Mouse (Mus musculus): ENCODE data around the gene Ahcyl2. TPM values are rescaled to one million over a fixed set of nuclear protein-coding genes. Genes with fewer than 3 reads are reported as not detected.

Gene Ahcyl2
- polyA plus RNA-seq, 1 experiment: 0.34 TPM

- Histone ChIP-seq H3K4me3 (replicated peaks) (no peak overlapping the region), H3K36me3 (ENCODE audit: control insufficient read depth) (peaks cover 2% of the 10 kb centered on the region; the same call in 1 of the 2 replicates), H3K4me1 (ENCODE audit: control insufficient read depth) (peaks cover 51% of the 10 kb centered on the region), H3K27me3 (ENCODE audit: control insufficient read depth) (no peaks in the 10 kb centered on the region), H3K9me3 (ENCODE audit: control insufficient read depth, low read length) (no peaks in the 10 kb centered on the region)
- TF ChIP-seq TAL1 (IDR thresholded peaks at IDR 0.05; ENCODE audit: low read length): no peak
Observed at GRCm38 (mm10) chr6:29780082-29780481, 12.3 kb downstream of the Ahcyl2 start.

GRCm38 (mm10) chr6:29780571-29780970, 12.8 kb downstream of the Ahcyl2 start:
- no peaks in the 10 kb centered on the region for H3K9me3 ChIP-seq (ENCODE audit: control insufficient read depth, low read length)
- H3K4me1 ChIP-seq (ENCODE audit: control insufficient read depth): peaks cover 52% of the 10 kb centered on the region
- H3K4me3 ChIP-seq (replicated peaks): no peak overlapping the region
- peaks cover 2% of the 10 kb centered on the region; the same call in 1 of the 2 replicates for H3K36me3 ChIP-seq (ENCODE audit: control insufficient read depth)
- no peaks in the 10 kb centered on the region for H3K27me3 ChIP-seq (ENCODE audit: control insufficient read depth)
- no peak for TF ChIP-seq GATA1 (IDR thresholded peaks at IDR 0.05; ENCODE audit: low read length)
- TF ChIP-seq TAL1 (IDR thresholded peaks at IDR 0.05; ENCODE audit: low read length): no peak

GRCm38 (mm10) chr6:29782239-29782638, 14.4 kb downstream of the Ahcyl2 start:
- Histone ChIP-seq H3K4me3 (replicated peaks) (no peak overlapping the region), H3K27me3 (ENCODE audit: control insufficient read depth) (no peaks in the 10 kb centered on the region), H3K9me3 (ENCODE audit: control insufficient read depth, low read length) (no peaks in the 10 kb centered on the region), H3K36me3 (ENCODE audit: control insufficient read depth) (peaks cover 2% of the 10 kb centered on the region; the same call in 1 of the 2 replicates), H3K4me1 (ENCODE audit: control insufficient read depth) (peaks cover 44% of the 10 kb centered on the region)
- TF ChIP-seq TAL1 (IDR thresholded peaks at IDR 0.05; ENCODE audit: low read length) (no peak), GATA1 (IDR thresholded peaks at IDR 0.05; ENCODE audit: low read length) (no peak)

DNA sequence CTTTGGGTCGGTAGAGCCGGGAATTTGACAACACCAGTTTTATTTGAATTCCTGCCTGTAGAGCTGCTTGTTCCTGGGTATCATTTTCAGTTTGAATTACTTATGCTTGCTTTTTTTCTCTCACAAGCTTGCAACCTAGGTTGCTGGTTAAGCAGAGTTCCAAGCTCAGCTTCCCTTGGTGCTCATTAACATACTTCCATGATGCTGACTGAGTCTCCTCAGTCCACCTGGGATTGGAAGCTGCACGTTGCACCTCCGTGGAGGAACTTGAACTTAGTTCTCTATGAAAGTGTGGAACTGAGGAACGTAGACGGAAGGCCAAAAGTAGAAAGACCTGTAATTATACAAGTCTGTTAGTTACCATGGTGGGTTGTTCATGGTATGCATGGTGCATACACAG, 16.1 kb downstream of the Ahcyl2 start:
- Histone ChIP-seq H3K9me3 (ENCODE audit: control insufficient read depth, low read length) (no peaks in the 10 kb centered on the region), H3K4me3 (replicated peaks) (no peak overlapping the region), H3K36me3 (ENCODE audit: control insufficient read depth) (no peaks in the 10 kb centered on the region), H3K27me3 (ENCODE audit: control insufficient read depth) (no peaks in the 10 kb centered on the region), H3K4me1 (ENCODE audit: control insufficient read depth) (peaks cover 41% of the 10 kb centered on the region)
- no peak for TF ChIP-seq TAL1 (IDR thresholded peaks at IDR 0.05; ENCODE audit: low read length)
- TF ChIP-seq GATA1 (IDR thresholded peaks at IDR 0.05; ENCODE audit: low read length): no peak

DNA sequence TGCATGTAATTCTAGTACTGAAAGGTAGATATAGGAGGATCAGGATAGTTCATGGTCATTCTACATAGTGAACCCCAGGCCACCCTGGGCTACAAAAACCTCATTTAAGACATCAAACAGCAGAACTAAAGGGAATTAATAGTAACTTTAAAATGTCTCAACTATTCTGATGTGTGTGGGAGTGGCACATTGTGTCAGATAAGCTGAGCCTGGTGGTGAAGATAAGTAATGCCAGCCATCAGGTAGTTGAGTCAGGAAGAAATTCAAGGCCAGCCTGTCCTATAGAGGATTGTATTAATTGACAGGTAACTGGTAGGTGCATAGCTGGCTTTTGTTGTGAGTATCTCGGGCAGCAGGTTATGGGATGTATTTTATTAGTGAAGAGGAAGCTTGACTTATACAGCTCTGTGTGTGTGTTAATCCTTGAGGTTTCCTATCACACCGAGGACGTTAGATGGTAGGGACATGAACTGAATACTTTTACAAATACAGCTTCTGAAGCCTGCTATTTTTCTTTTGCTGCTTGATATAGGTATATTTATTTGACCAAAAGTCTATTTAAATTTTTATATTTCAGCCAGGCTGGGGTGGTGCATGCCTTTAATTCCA, 16.7 kb downstream of the Ahcyl2 start:
- TF ChIP-seq TAL1 (IDR thresholded peaks at IDR 0.05; ENCODE audit: low read length) (no peak), GATA1 (IDR thresholded peaks at IDR 0.05; ENCODE audit: low read length) (0 out of 2 replicates have a peak, but pooled peaks have one; percentile 12)
- no peaks in the 10 kb centered on the region for H3K9me3 ChIP-seq (ENCODE audit: control insufficient read depth, low read length)
- H3K36me3 ChIP-seq (ENCODE audit: control insufficient read depth): no peaks in the 10 kb centered on the region
- peaks cover 41% of the 10 kb centered on the region for H3K4me1 ChIP-seq (ENCODE audit: control insufficient read depth)
- H3K4me3 ChIP-seq (replicated peaks): peak overlapping the region; percentile 3
- no peaks in the 10 kb centered on the region for H3K27me3 ChIP-seq (ENCODE audit: control insufficient read depth)

- Histone ChIP-seq H3K4me1 (ENCODE audit: control insufficient read depth) (peaks cover 41% of the 10 kb centered on the region), H3K36me3 (ENCODE audit: control insufficient read depth) (no peaks in the 10 kb centered on the region), H3K9me3 (ENCODE audit: control insufficient read depth, low read length) (no peaks in the 10 kb centered on the region), H3K27me3 (ENCODE audit: control insufficient read depth) (no peaks in the 10 kb centered on the region), H3K4me3 (replicated peaks) (no peak overlapping the region)
- TF ChIP-seq TAL1 (IDR thresholded peaks at IDR 0.05; ENCODE audit: low read length): no peak
- no peak for TF ChIP-seq GATA1 (IDR thresholded peaks at IDR 0.05; ENCODE audit: low read length)
Observed at GRCm38 (mm10) chr6:29785759-29786158, 17.9 kb downstream of the Ahcyl2 start.

DNA sequence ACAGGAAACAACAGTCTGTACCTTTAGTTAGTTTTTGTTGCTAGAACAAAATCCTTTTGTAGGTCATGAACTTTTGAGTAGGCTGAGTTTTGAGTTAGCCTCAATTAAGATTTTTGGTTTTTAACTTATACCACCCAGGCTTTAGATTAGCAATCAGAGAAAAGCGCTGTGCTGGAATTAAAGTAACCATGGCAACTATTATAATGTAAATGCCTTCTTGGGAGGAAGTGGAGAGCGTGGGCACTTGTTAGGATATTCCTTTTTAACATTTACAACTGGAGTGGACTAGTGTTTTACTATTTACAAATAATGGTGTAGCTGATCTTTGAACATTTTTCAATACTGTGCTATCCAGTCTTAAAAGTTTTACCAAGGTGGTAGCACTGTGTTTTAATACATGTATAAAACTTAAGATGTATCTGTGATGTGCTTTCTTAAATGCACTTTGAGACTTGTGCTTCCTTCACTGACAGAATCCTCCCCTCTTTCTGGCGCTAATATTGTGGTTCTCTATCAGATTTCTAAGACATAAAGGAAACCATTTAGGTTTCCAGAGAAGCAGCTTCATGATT, 21.1 kb downstream of the Ahcyl2 start:
- Histone ChIP-seq H3K4me1 (ENCODE audit: control insufficient read depth) (peaks cover 20% of the 10 kb centered on the region), H3K4me3 (replicated peaks) (no peak overlapping the region), H3K9me3 (ENCODE audit: control insufficient read depth, low read length) (no peaks in the 10 kb centered on the region), H3K27me3 (ENCODE audit: control insufficient read depth) (no peaks in the 10 kb centered on the region), H3K36me3 (ENCODE audit: control insufficient read depth) (no peaks in the 10 kb centered on the region)
- TF ChIP-seq TAL1 (IDR thresholded peaks at IDR 0.05; ENCODE audit: low read length) (no peak), GATA1 (IDR thresholded peaks at IDR 0.05; ENCODE audit: low read length) (no peak)

DNA sequence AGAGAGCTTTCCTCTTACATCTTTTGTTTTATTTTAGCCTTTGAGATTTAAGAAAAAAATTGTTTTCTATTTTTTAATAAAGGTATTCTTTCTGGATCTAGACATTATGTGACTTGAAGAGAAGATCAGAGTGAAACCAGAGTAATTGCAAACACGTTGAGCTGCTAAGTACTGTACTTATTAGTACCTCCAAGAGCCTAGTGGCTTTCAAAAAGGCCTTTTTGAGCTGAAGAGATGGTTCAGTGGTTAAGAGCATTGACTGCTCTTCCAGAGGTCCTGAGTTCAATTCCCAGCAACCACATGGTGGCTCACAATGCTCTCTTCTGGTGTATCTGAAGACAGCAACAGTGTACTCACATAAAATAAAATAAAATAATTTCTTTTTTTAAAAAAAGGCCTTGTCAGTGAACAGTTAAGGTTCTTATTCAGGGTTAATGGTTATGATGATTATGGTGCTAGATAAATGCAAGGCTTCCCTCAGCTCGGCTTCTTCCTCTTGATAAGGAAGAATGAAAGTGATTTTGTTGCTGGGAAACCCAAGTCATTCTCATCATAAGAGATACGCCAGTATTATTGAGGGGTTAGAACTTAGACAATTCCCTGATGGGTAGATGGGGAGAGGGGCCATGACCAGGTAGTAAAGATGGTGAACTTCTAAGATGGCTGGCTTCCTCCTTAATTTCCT, 22.3 kb downstream of the Ahcyl2 start:
- Histone ChIP-seq H3K27me3 (ENCODE audit: control insufficient read depth) (no peaks in the 10 kb centered on the region), H3K4me1 (ENCODE audit: control insufficient read depth) (peaks cover 8% of the 10 kb centered on the region)
- TF ChIP-seq GATA1 (IDR thresholded peaks at IDR 0.05; ENCODE audit: low read length): no peak
- no peak for TF ChIP-seq TAL1 (IDR thresholded peaks at IDR 0.05; ENCODE audit: low read length)

GRCm38 (mm10) chr6:29793520-29793919, 25.7 kb downstream of the Ahcyl2 start:
- H3K36me3 ChIP-seq (ENCODE audit: control insufficient read depth): no peaks in the 10 kb centered on the region
- H3K4me3 ChIP-seq (replicated peaks): no peak overlapping the region
- H3K27me3 ChIP-seq (ENCODE audit: control insufficient read depth): no peaks in the 10 kb centered on the region
- no peaks in the 10 kb centered on the region for H3K9me3 ChIP-seq (ENCODE audit: control insufficient read depth, low read length)
- TF ChIP-seq TAL1 (IDR thresholded peaks at IDR 0.05; ENCODE audit: low read length): no peak
- no peak for TF ChIP-seq GATA1 (IDR thresholded peaks at IDR 0.05; ENCODE audit: low read length)
- H3K4me1 ChIP-seq (ENCODE audit: control insufficient read depth): peaks cover 14% of the 10 kb centered on the region

More for the DNA sequence above, 22.3 kb downstream of the Ahcyl2 start:
- Histone ChIP-seq H3K4me3 (replicated peaks) (no peak overlapping the region), H3K9me3 (ENCODE audit: control insufficient read depth, low read length) (no peaks in the 10 kb centered on the region), H3K36me3 (ENCODE audit: control insufficient read depth) (no peaks in the 10 kb centered on the region)

All from erythroblast, embryonic 14.5 days (primary cell).